Mouse (Mus musculus): ENCODE measurements around the gene Cyp19a1. TPM values are rescaled to one million over a fixed set of nuclear protein-coding genes. Genes with fewer than 3 reads are reported as not detected.

Gene Cyp19a1
- total RNA-seq (2023): not detected in 4 replicates

GRCm38 (mm10) chr9:54268010-54268409 lies at the start of gene Cyp19a1:
Gene Cyp19a1, minus strand, starts transcription at chr9:54268110.

DNA sequence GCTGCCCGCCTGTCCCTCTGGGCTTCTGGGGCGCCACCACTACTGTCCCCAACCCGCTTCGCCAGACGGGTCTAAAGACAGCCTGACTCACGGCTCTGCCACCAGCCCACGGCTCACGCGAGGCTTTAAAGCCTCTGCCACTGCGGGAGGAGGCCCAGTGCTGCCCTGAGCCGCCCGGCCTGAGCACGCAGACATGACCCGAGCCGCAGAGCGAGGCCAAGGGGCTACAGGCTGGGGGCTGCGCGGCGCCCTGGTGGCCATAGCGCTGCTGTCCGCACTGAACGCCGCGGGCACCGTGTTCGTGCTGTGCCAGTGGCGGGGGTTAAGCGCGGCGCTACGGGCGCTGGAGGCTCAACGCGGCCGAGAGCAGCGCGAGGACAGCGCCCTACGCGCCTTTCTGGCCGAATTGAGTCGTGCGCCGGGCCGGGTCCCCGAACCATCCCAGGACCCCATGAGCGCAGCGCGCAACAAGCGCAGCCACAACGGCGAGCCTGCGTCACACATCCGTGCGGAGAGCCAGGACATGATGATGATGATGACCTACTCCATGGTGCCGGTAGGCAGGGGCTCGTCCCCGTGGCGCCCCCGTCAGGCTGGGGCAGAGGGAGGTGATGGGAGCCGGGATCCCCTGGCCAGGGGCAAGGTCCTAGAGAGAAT lies 18.5 kb upstream of the Cyp19a1 start, which contains the start of gene Gldn:
TSS of gene Gldn (plus strand) at position 156 of the 657 bp plus-strand sequence.

Other genes with a start within 250 kb of the Cyp19a1 start
- not detected in 4 replicates for gene Tnfaip8l3, start 199.7 kb downstream of the Cyp19a1 start, total RNA-seq (2023)
- not detected in 4 replicates for gene Gldn, start 18.4 kb upstream of the Cyp19a1 start, total RNA-seq (2023)
- gene Dmxl2, start 233.5 kb upstream of the Cyp19a1 start, total RNA-seq (2023): 0.60 to 2.2 TPM (median 1.4 TPM) in 4 replicates